Mouse (Mus musculus) forebrain, embryonic 11.5 days (tissue): Measurements from ENCODE around the gene Arl2. TPM values are rescaled to one million over a fixed set of nuclear protein-coding genes. Genes with fewer than 3 reads are reported as not detected.

Source experiments
- polyA plus RNA-seq: library from polyadenylated mRNA; unstranded; fragments of >200 nt; fragmentation: Nextera tagmentation; extraction: Ambion mirVana; gene quantifications from 2 replicates; pipeline ENCODE4 v1.2.1, GENCODE M21; 2014

Gene Arl2
- polyA plus RNA-seq, 1 experiment from 2014 or later, result 72.2 TPM

Other genes starting within 250 kb of the Arl2 start
- 10.1 and 10.7 TPM in 2 replicates for gene Tigd3, start 247.4 kb downstream of the Arl2 start, polyA plus RNA-seq
- gene Dpf2, start 228.5 kb downstream of the Arl2 start, polyA plus RNA-seq, result 232 and 246 TPM in 2 replicates
- 1.8 and 2.5 TPM in 2 replicates for gene Cdc42ep2, start 216.7 kb downstream of the Arl2 start, polyA plus RNA-seq
- 108 and 118 TPM in 2 replicates for gene Pola2, start 177.3 kb downstream of the Arl2 start, polyA plus RNA-seq
- not detected in 2 replicates for gene Slc22a20, start 155.4 kb downstream of the Arl2 start, polyA plus RNA-seq
- 3.9 and 5.3 TPM in 2 replicates for gene Capn1, start 125.7 kb downstream of the Arl2 start, polyA plus RNA-seq
- 29.1 and 35.8 TPM in 2 replicates for gene Syvn1, start 95.0 kb downstream of the Arl2 start, polyA plus RNA-seq
- 86.8 and 89.2 TPM in 2 replicates for gene Mrpl49, start 83.8 kb downstream of the Arl2 start, polyA plus RNA-seq
- 729 and 755 TPM in 2 replicates for gene Fau, start 83.7 kb downstream of the Arl2 start, polyA plus RNA-seq
- gene Znhit2, start 80.4 kb downstream of the Arl2 start, polyA plus RNA-seq, result 39.6 and 42.5 TPM in 2 replicates
- gene Tm7sf2, start 73.2 kb downstream of the Arl2 start, polyA plus RNA-seq, result 31.7 and 33.3 TPM in 2 replicates
- 60.3 and 61.8 TPM in 2 replicates for gene Vps51, start 64.3 kb downstream of the Arl2 start, polyA plus RNA-seq
- gene Tmem262, start 61.5 kb downstream of the Arl2 start, polyA plus RNA-seq, result not detected in 2 replicates
- gene Gm28374, start 59.3 kb downstream of the Arl2 start, polyA plus RNA-seq, result 1.2 and 1.5 TPM in 2 replicates
- 62.5 and 75.0 TPM in 2 replicates for gene Zfpl1, start 56.6 kb downstream of the Arl2 start, polyA plus RNA-seq
- 75.5 and 76.7 TPM in 2 replicates for gene Cdca5, start 56.6 kb downstream of the Arl2 start, polyA plus RNA-seq
- 0.90 and 1.3 TPM in 2 replicates for gene AC131692.1, start 47.1 kb downstream of the Arl2 start, polyA plus RNA-seq
- 0.93 and 1.0 TPM in 2 replicates for gene Naaladl1, start 35.8 kb downstream of the Arl2 start, polyA plus RNA-seq
- 64.5 and 73.7 TPM in 2 replicates for gene Sac3d1, start 22.9 kb downstream of the Arl2 start, polyA plus RNA-seq
- gene Snx15, start 13.2 kb downstream of the Arl2 start, polyA plus RNA-seq, result 27.4 and 30.9 TPM in 2 replicates
- gene Batf2, start 565 bp downstream of the Arl2 start, polyA plus RNA-seq, result not detected in 2 replicates
- not detected in 2 replicates for gene Majin, start 42.8 kb upstream of the Arl2 start, polyA plus RNA-seq
- gene Gpha2, start 84.8 kb upstream of the Arl2 start, polyA plus RNA-seq, result 0.65 TPM in 1 of 2 replicates, not detected in the other
- 41.4 and 45.6 TPM in 2 replicates for gene Ppp2r5b, start 94.3 kb upstream of the Arl2 start, polyA plus RNA-seq
- gene Atg2a, start 100.1 kb upstream of the Arl2 start, polyA plus RNA-seq, result 12.3 and 14.6 TPM in 2 replicates
- gene Ehd1, start 135.2 kb upstream of the Arl2 start, polyA plus RNA-seq, result 72.6 and 74.2 TPM in 2 replicates
- 0.55 TPM in 2 replicates for gene Cdc42bpg, start 164.9 kb upstream of the Arl2 start, polyA plus RNA-seq
- gene Men1, start 193.4 kb upstream of the Arl2 start, polyA plus RNA-seq, result 83.5 and 97.8 TPM in 2 replicates
- gene Map4k2, start 199.6 kb upstream of the Arl2 start, polyA plus RNA-seq, result 11.8 and 13.7 TPM in 2 replicates
- 275 and 283 TPM in 2 replicates for gene Sf1, start 222.1 kb upstream of the Arl2 start, polyA plus RNA-seq
- 1.2 TPM in 2 replicates for gene Pygm, start 242.9 kb upstream of the Arl2 start, polyA plus RNA-seq